Mouse (Mus musculus) heart, postnatal 0 days (tissue): ENCODE results near the gene Tfip11. TPM values are rescaled to one million over a fixed set of nuclear protein-coding genes. Genes with fewer than 3 reads are reported as not detected.

Experiments
- ATAC-seq: fragments of 200-750 bp; cut with Nextera tagmentation; 2 replicates; pipeline ENCODE4 v1.8.0; 2017; ENCODE audit warnings: low read depth, moderate number of reproducible peaks, moderate library complexity; ENCODE audit not compliant: insufficient read depth
- DNase-seq: peaks from one replicate; pipeline ENCODE4 v3.0.0-alpha.2; 2016; ENCODE audit warnings: low spot score
- H3K27ac ChIP-seq: fragments of 300-500 bp; sonication (generic); 2 replicates; pipeline ENCODE4 v1.5.1; 2014; ENCODE audit warnings: low read depth, mild to moderate bottlenecking
- H3K27me3 ChIP-seq: fragments of 300-500 bp; sonication (generic); 2 replicates; pipeline ENCODE4 v1.6.1; 2014; ENCODE audit warnings: low read length, mixed read lengths; ENCODE audit not compliant: control insufficient read depth, insufficient read depth
- H3K36me3 ChIP-seq: fragments of 300-500 bp; sonication (generic); replicated peaks from 2 replicates; pipeline ENCODE4 v1.6.1; 2014; ENCODE audit warnings: low read length, mixed read lengths; ENCODE audit not compliant: control insufficient read depth, insufficient read depth
- H3K4me1 ChIP-seq: fragments of 300-500 bp; sonication (generic); 2 replicates; pipeline ENCODE4 v1.6.1; 2014; ENCODE audit warnings: antibody characterized with exemption; ENCODE audit not compliant: control insufficient read depth, insufficient read depth
- H3K4me2 ChIP-seq: fragments of 300-500 bp; sonication (generic); 2 replicates; pipeline ENCODE4 v1.6.1; 2014; ENCODE audit warnings: low read depth, mild to moderate bottlenecking, low read length, moderate library complexity
- H3K4me3 ChIP-seq: fragments of 300-500 bp; sonication (generic); 2 replicates; pipeline ENCODE4 v1.5.1; 2014; ENCODE audit warnings: low read depth, low read length
- H3K9ac ChIP-seq: fragments of 300-500 bp; sonication (generic); replicated peaks from 2 replicates; pipeline ENCODE4 v1.6.1; 2014; ENCODE audit warnings: low read depth, low read length, mixed read lengths
- H3K9me3 ChIP-seq: fragments of 300-500 bp; sonication (generic); replicated peaks from 2 replicates; pipeline ENCODE4 v1.6.1; 2016; ENCODE audit warnings: low read length; ENCODE audit not compliant: control insufficient read depth
- CTCF ChIP-seq: IDR thresholded peaks from 2 replicates; pipeline ENCODE4 v1.5.1; 2016; ENCODE audit warnings: antibody characterized with exemption, control low read depth, low read depth
- EP300 ChIP-seq: IDR thresholded peaks from 2 replicates; pipeline ENCODE4 v1.6.1; 2016; ENCODE audit warnings: antibody characterized with exemption, low read depth
- WGBS: fragments of 180-500 bp; shearing (Covaris S2); extraction: QIAGEN DNeasy Blood & Tissue Kit; methylation state at CpG from one replicate; pipeline ENCODE4 v1.1.7; 2014; 5-methylcytosine and 5-hydroxymethylcytosine counted together
- polyA plus RNA-seq: library from polyadenylated mRNA; unstranded; fragments of >200 nt; fragmentation: Nextera tagmentation; extraction: Ambion mirVana; gene quantifications from 2 replicates; pipeline ENCODE4 v1.2.1, GENCODE M21; 2015
- total RNA-seq: library from RNA; depleted of rRNA; stranded (reverse); fragments of >200 nt; gene quantifications from 2 replicates; pipeline ENCODE4 v1.2.3, GENCODE M21; 2014; ENCODE audit warnings: low replicate concordance

Tfip11 gene
- total and polyA plus RNA-seq, 2 experiments from 2014 or later, result 6.5 to 11.7 TPM

GRCm38 (mm10) chr5:112367929-112368328 is 41.8 kb downstream of the Tfip11 start:
- Histone ChIP-seq H3K4me1 (no peaks in the 10 kb centered on the region), H3K4me3 (no peak overlapping the region), H3K36me3 (peaks cover 56% of the 10 kb centered on the region), H3K4me2 (no peak overlapping the region), H3K9ac (no peak overlapping the region), H3K27me3 (no peaks in the 10 kb centered on the region), H3K9me3 (no peaks in the 10 kb centered on the region), H3K27ac (no peak overlapping the region)
- ATAC-seq (no peak), DNase-seq (no peak)
- TF ChIP-seq EP300, result no peak
- TF ChIP-seq CTCF, result no peak
- 83% methylated on average over 12 of the region's 12 CpGs for WGBS

GRCm38 (mm10) chr5:112368666-112369065 is 42.5 kb downstream of the Tfip11 start:
- H3K27me3 ChIP-seq, result no peaks in the 10 kb centered on the region
- 87% methylated on average over 10 of the region's 10 CpGs for WGBS
- ATAC-seq (no peak), DNase-seq (no peak)
- no peak overlapping the region for H3K4me3 ChIP-seq
- no peaks in the 10 kb centered on the region for H3K4me1 ChIP-seq
- H3K36me3 ChIP-seq, result peaks cover 59% of the 10 kb centered on the region
- no peak for TF ChIP-seq EP300
- no peak for TF ChIP-seq CTCF
- H3K27ac ChIP-seq, result no peak overlapping the region
- no peaks in the 10 kb centered on the region for H3K9me3 ChIP-seq
- no peak overlapping the region for H3K9ac ChIP-seq
- no peak overlapping the region for H3K4me2 ChIP-seq

GRCm38 (mm10) chr5:112369326-112369725 is 43.2 kb downstream of the Tfip11 start:
- DNase-seq (no peak), ATAC-seq (no peak)
- Histone ChIP-seq H3K36me3 (peaks cover 59% of the 10 kb centered on the region), H3K4me2 (no peak overlapping the region), H3K9ac (no peak overlapping the region), H3K27me3 (no peaks in the 10 kb centered on the region), H3K27ac (no peak overlapping the region), H3K4me1 (no peaks in the 10 kb centered on the region), H3K9me3 (no peaks in the 10 kb centered on the region), H3K4me3 (no peak overlapping the region)
- TF ChIP-seq CTCF (no peak), EP300 (no peak)
- 90% methylated on average over 13 of the region's 13 CpGs for WGBS

- no peak for ATAC-seq
- Histone ChIP-seq H3K9me3 (no peaks in the 10 kb centered on the region), H3K9ac (no peak overlapping the region), H3K4me1 (no peaks in the 10 kb centered on the region), H3K4me3 (no peak overlapping the region), H3K27me3 (no peaks in the 10 kb centered on the region), H3K36me3 (peaks cover 58% of the 10 kb centered on the region), H3K27ac (no peak overlapping the region), H3K4me2 (no peak overlapping the region)
- no peak for DNase-seq
- 88% methylated on average over 12 of the region's 12 CpGs for WGBS
- no peak for TF ChIP-seq CTCF
- no peak for TF ChIP-seq EP300
Observed at GRCm38 (mm10) chr5:112370236-112370813, 44.2 kb downstream of the Tfip11 start.

GRCm38 (mm10) chr5:112371933-112372332 is 45.8 kb downstream of the Tfip11 start:
- H3K9ac ChIP-seq, result no peak overlapping the region
- H3K27ac ChIP-seq, result no peak overlapping the region

GRCm38 (mm10) chr5:112376111-112376510 is 50.0 kb downstream of the Tfip11 start:
- ATAC-seq (no peak), DNase-seq (no peak)
- Histone ChIP-seq H3K27me3 (no peaks in the 10 kb centered on the region), H3K9ac (no peak overlapping the region), H3K27ac (no peak overlapping the region), H3K36me3 (peaks cover 44% of the 10 kb centered on the region), H3K4me3 (no peak overlapping the region), H3K9me3 (no peaks in the 10 kb centered on the region), H3K4me1 (no peaks in the 10 kb centered on the region), H3K4me2 (no peak overlapping the region)
- no peak for TF ChIP-seq EP300
- TF ChIP-seq CTCF, result no peak
- WGBS, result 86% methylated on average over 4 of the region's 4 CpGs

More at GRCm38 (mm10) chr5:112371933-112372332, 45.8 kb downstream of the Tfip11 start:
- ATAC-seq (no peak), DNase-seq (no peak)
- 82% methylated on average over 7 of the region's 7 CpGs for WGBS
- H3K9me3 ChIP-seq, result no peaks in the 10 kb centered on the region
- TF ChIP-seq CTCF (no peak), EP300 (no peak)
- no peak overlapping the region for H3K4me2 ChIP-seq
- H3K27me3 ChIP-seq, result no peaks in the 10 kb centered on the region
- H3K36me3 ChIP-seq, result peaks cover 61% of the 10 kb centered on the region
- no peaks in the 10 kb centered on the region for H3K4me1 ChIP-seq
- no peak overlapping the region for H3K4me3 ChIP-seq
